Mouse (Mus musculus): ENCODE results near the gene Poldip2. TPM values are rescaled to one million over a fixed set of nuclear protein-coding genes. Genes with fewer than 3 reads are reported as not detected.
"Not testable (repeated sequence)": the region's sequence is repeated elsewhere in the genome, so short reads cannot be mapped to it uniquely, and the experiment has no call there.

The Poldip2 gene
- polyA plus RNA-seq, 1 experiment from 2014 or later: 161 TPM

DNA sequence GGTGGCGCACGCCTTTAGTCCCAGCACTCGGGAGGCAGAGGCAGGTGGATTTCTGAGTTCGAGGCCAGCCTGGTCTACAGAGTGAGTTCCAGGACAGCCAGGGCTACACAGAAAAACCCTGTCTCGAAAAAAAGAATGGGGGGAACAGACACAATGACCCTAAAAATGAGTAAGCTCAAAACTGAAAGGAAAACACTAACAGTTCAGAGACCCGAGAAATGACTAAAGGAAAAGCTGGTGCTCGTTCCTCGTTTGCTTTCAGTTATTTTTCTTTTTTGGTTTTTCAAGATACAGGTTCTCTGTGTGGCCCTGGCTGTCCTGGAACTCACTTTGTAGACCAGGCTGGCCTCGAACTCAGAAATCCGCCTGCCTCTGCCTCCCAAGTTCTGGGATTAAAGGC, 19.5 kb downstream of the Poldip2 start:
- H3K27me3 ChIP-seq; ATAC-seq (ENCODE audit: low FRiP score); H3K27ac ChIP-seq; H3K9ac ChIP-seq; H3K9me3 ChIP-seq; H3K4me2 ChIP-seq; H3K4me3 ChIP-seq (replicated peaks): not testable (repeated sequence)
- whole genome bisulfite sequencing: 88% methylated on average over 10 of the region's 10 CpGs
- peaks cover 46% of the 10 kb centered on the region for H3K36me3 ChIP-seq (replicated peaks)
- peaks cover 12% of the 10 kb centered on the region for H3K4me1 ChIP-seq

DNA sequence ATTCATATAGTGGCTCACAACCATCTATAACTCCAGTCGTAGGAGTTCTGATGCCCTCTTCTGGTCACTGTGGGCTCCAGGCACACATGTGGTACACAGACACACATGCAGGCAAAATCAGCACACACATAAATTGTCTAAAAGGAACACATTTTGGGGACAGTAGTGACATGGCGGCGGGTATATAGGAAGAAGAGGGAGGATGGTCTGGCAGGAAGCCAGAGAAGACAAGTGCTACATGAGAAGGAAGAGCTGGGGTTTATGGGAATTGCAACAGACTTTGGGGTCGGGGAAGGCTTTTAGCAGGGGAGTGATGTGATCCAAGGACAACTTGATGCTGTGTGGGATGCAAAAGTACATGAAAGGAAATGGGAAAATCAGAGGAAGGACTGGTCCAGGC, 22.5 kb downstream of the Poldip2 start:
- no peaks in the 10 kb centered on the region for H3K9me3 ChIP-seq
- peak overlapping the region; percentile 83 for H3K4me2 ChIP-seq
- no peak for ATAC-seq (ENCODE audit: low FRiP score)
- peak overlapping the region; percentile 68 for H3K4me3 ChIP-seq (replicated peaks)
- H3K36me3 ChIP-seq (replicated peaks): peaks cover 29% of the 10 kb centered on the region
- WGBS: 91% methylated on average over 4 of the region's 4 CpGs
- H3K4me1 ChIP-seq: peaks cover 24% of the 10 kb centered on the region
- H3K27me3 ChIP-seq: no peaks in the 10 kb centered on the region
- H3K9ac ChIP-seq: peak overlapping the region; percentile 81; the same call in 1 of the 2 replicates
- H3K27ac ChIP-seq: no peak overlapping the region

DNA sequence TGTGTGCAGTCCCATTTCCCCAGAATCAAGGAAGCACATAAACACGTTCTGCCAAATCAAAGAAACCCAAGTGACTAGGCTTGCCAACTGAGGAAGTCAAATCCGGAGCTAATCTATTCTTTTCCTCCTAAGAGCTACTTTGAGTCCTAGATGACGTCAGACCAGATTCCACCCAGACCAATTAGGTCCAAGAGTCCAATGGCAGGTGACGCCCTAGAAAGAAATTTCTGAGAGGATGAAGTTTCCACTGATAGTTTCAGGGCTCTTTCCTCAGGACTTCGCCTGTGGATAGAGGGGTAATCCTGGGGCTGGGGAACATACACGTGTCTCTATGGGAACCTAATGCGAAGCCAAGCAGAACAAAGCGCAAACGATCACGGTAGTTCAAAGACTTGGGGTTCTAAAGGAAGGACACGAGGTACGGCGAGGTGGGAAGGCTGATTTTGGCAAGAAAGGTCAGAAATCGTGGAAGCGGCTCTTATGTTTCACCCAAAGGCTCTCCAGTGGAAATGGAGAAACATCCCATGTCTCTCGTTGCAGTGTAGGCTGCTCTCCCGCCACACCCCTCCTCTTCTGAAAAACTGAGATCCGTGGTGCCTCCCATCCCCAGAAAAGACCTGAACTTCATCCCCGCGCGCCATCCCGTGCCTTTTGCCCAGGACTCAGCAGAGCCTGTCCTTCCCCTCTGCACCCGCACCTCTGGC, 23.5 kb downstream of the Poldip2 start:
- WGBS: under 1% methylated on average over 23 of the region's 23 CpGs

DNA sequence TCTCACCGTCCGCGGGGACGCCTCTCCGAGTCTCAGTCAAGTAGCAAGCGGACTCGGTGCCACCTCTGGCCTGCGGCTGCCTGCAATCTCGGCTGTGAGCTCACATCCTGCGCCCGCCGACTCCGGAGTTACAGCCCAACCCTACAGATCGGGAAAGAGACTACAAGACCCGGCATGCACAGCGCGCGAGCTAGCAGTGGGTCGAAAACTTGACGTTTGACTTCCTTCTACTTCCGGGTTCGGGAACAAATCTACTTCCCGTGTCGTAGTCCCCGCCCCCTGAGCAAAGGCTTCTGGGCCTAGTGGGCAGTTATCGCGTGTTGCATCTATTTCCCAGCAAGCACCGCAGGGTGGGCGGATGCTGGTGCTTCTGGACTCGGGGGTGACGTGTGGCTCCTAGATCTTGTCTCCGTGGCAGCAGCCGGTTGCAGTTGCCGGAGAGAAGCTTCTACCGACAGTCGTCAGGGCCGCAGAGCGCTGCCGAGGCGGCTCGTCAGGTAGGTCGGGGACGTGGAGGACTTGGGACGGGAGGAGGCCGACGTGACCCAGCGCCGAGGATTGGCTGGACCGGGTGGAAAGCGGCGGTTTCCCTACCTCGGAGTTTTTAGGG, 24.2 kb downstream of the Poldip2 start, which contains the start of the genes Tnfaip1 and Ift20:
TSS of gene Tnfaip1 (minus strand) at position 253 of the 610 bp plus-strand sequence.
TSS of gene Ift20 (plus strand) at position 282 of the 610 bp plus-strand sequence.
- Histone ChIP-seq H3K9me3 (no peaks in the 10 kb centered on the region), H3K9ac (peak within 1 kb of the TSS; percentile 83), H3K27ac (peak within 1 kb of the TSS; percentile 89), H3K36me3 (replicated peaks) (peaks cover 30% of the 10 kb centered on the region), H3K4me3 (replicated peaks) (peak within 1 kb of the TSS; percentile 68), H3K27me3 (no peaks in the 10 kb centered on the region), H3K4me1 (peaks cover 24% of the 10 kb centered on the region), H3K4me2 (peak within 1 kb of the TSS; percentile 83)
- under 1% methylated on average over 52 of the region's 52 CpGs for WGBS
- peak; percentile 98 for ATAC-seq (ENCODE audit: low FRiP score)

More for the DNA sequence above, 23.5 kb downstream of the Poldip2 start:
- Histone ChIP-seq H3K27me3 (no peaks in the 10 kb centered on the region), H3K36me3 (replicated peaks) (peaks cover 29% of the 10 kb centered on the region), H3K9ac (peak overlapping the region; percentile 81), H3K27ac (peak overlapping the region; percentile 89), H3K4me3 (replicated peaks) (peak overlapping the region; percentile 68), H3K4me2 (peak overlapping the region; percentile 83), H3K9me3 (no peaks in the 10 kb centered on the region), H3K4me1 (peaks cover 24% of the 10 kb centered on the region)
- ATAC-seq (ENCODE audit: low FRiP score): peak; percentile 13; the same call in 1 of the 2 replicates

DNA sequence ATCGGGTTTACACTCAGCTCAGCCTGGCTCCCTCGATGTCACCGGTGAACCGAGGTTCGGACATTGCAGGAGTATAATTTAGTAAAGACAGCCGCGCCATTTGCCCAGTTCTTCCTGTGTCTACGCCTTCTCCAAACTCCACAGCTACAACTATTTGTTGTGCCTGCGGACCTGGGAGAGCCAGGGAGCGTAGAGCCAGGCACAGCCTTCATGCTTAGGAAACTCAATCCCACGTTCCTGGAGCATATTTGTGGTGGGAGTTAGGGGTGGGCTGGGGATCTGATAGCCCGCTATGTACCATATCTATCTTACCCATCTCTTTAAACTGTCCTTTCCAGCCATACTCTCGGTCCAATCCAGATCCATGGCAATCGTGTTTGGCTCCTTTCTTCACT, 24.7 kb downstream of the Poldip2 start:
- ATAC-seq (ENCODE audit: low FRiP score): no peak
- 4% methylated on average over 14 of the region's 14 CpGs for WGBS
- H3K4me2 ChIP-seq: peak overlapping the region; percentile 83
- peak overlapping the region; percentile 79 for H3K27ac ChIP-seq
- H3K4me1 ChIP-seq: peaks cover 24% of the 10 kb centered on the region
- no peaks in the 10 kb centered on the region for H3K27me3 ChIP-seq
- peaks cover 32% of the 10 kb centered on the region for H3K36me3 ChIP-seq (replicated peaks)
- H3K9me3 ChIP-seq: no peaks in the 10 kb centered on the region
- H3K4me3 ChIP-seq (replicated peaks): peak overlapping the region; percentile 68
- H3K9ac ChIP-seq: peak overlapping the region; percentile 83

GRCm38 (mm10) chr11:78540358-78540757, 28.4 kb downstream of the Poldip2 start:
- Histone ChIP-seq H3K9me3 (no peaks in the 10 kb centered on the region), H3K4me1 (peaks cover 14% of the 10 kb centered on the region), H3K9ac (no peak overlapping the region), H3K4me3 (replicated peaks) (no peak overlapping the region), H3K36me3 (replicated peaks) (peaks cover 56% of the 10 kb centered on the region), H3K4me2 (no peak overlapping the region), H3K27me3 (no peaks in the 10 kb centered on the region), H3K27ac (no peak overlapping the region)
- WGBS: 87% methylated on average over 3 of the region's 3 CpGs
- no peak for ATAC-seq (ENCODE audit: low FRiP score)

GRCm38 (mm10) chr11:78544449-78545111, 32.6 kb downstream of the Poldip2 start:
- peaks cover 16% of the 10 kb centered on the region for H3K4me1 ChIP-seq
- ATAC-seq (ENCODE audit: low FRiP score): no peak
- H3K9ac ChIP-seq: no peak overlapping the region
- H3K4me3 ChIP-seq (replicated peaks): no peak overlapping the region
- no peaks in the 10 kb centered on the region for H3K9me3 ChIP-seq
- no peaks in the 10 kb centered on the region for H3K27me3 ChIP-seq
- H3K27ac ChIP-seq: no peak overlapping the region
- 96% methylated on average over 7 of the region's 7 CpGs for WGBS
- no peak overlapping the region for H3K4me2 ChIP-seq
- H3K36me3 ChIP-seq (replicated peaks): peaks cover 45% of the 10 kb centered on the region

DNA sequence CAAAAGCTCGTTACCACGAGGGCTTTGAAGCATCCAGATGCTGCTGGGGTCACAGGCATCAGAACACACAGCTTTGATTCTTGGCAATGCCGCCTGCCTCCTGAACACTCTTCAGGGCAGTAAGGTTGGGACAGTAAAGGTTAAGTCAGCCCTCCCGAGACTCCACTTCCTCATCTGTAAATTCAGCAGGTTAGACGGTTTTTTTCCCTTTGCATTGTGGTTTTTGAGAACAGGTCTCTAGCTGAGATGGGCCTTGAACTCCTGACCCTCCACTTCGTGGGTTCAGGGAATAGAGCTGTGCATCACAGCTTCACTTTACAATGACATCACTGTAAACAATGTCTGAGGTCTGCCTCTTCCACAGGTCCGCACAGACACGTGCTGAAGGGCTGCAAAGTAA, 33.2 kb downstream of the Poldip2 start:
- peaks cover 21% of the 10 kb centered on the region for H3K4me1 ChIP-seq
- H3K4me3 ChIP-seq (replicated peaks): no peak overlapping the region
- H3K27me3 ChIP-seq: no peaks in the 10 kb centered on the region
- peaks cover 39% of the 10 kb centered on the region for H3K36me3 ChIP-seq (replicated peaks)
- H3K9ac ChIP-seq: no peak overlapping the region
- 71% methylated on average over 8 of the region's 8 CpGs for WGBS
- ATAC-seq (ENCODE audit: low FRiP score): no peak
- no peaks in the 10 kb centered on the region for H3K9me3 ChIP-seq
- H3K4me2 ChIP-seq: no peak overlapping the region
- no peak overlapping the region for H3K27ac ChIP-seq

GRCm38 (mm10) chr11:78547718-78548460, 35.9 kb downstream of the Poldip2 start:
- H3K27me3 ChIP-seq: no peaks in the 10 kb centered on the region
- peaks cover 16% of the 10 kb centered on the region for H3K36me3 ChIP-seq (replicated peaks)
- H3K9me3 ChIP-seq: no peaks in the 10 kb centered on the region
- H3K4me2 ChIP-seq: no peak overlapping the region
- no peak overlapping the region for H3K4me3 ChIP-seq (replicated peaks)
- H3K27ac ChIP-seq: no peak overlapping the region
- H3K9ac ChIP-seq: no peak overlapping the region
- 85% methylated on average over 2 of the region's 2 CpGs for WGBS
- H3K4me1 ChIP-seq: peaks cover 26% of the 10 kb centered on the region
- ATAC-seq (ENCODE audit: low FRiP score): no peak

DNA sequence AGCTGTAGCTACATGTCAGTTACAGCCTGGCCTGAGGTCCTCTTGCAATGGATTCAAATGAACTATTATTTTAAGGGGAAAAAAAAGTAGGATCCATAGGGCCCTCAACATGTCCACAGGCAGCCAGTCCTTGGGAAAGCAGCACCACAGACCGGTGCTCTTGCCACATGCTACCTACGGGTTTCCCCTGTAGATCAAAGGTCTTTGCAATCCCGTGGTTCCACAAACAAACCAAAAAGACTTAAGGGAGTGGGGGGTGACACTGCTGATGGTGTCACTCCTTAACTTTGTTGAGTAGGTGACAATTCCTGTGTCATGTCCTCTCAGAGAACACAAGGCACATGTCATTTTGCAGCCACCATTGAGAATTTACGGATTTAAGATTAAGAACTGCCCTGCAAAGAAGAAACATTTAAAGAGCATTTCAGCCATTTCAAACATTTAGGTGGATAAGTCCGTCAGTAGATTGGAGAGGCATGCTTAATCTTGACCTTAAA, 37.5 kb downstream of the Poldip2 start:
- Histone ChIP-seq H3K27ac (no peak overlapping the region), H3K4me1 (peaks cover 26% of the 10 kb centered on the region), H3K27me3 (no peaks in the 10 kb centered on the region), H3K4me3 (replicated peaks) (peak overlapping the region; percentile 62), H3K36me3 (replicated peaks) (peaks cover 5% of the 10 kb centered on the region), H3K4me2 (peak overlapping the region; percentile 63), H3K9ac (peak overlapping the region; percentile 71), H3K9me3 (peaks cover 4% of the 10 kb centered on the region; the same call in 1 of the 2 replicates)
- ATAC-seq (ENCODE audit: low FRiP score): no peak
- 19% methylated on average over 5 of the region's 5 CpGs for WGBS

DNA sequence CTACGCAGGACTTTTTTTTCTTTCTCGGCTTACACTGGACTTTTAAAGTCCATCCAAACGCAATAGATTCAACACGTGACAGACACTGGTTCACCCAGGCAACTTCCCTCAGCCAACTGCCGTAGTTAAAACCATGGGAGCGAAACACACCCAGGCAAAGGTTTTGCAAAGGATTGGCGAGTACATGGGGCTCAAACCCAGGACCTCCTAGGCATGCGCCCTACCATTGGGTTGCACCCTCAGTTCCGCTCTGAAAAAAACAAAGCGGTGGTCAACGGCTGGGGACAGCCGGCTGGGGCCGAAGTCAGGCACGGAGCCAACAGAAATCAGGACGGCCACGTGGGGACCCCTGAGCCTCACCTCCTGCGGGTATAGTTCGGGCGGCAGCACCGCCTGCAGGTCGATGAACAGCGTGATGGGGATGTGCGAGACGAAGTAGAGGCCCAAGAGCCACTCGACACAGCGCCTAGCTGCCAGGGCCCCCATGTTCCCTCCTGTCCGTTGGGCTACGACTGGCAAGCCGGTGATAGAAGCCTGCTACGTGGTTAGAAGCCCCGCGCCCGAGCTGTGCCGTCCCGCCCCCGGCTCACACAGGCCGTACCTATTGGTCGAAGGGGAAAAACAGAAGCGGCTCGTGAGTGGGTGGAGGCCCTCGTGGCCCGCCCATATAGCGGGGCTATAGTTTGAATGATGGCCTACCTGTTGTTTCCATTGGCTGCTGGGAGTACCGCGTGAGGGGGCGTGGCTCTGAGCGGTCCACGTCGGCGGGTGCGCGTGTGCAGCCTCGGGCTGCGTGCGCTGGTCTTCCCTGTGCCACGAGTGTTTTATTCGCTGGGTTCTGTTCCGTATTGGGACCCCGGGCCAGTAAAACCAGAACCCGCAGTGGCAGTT, 38.4 kb downstream of the Poldip2 start, which contains the start of gene Tmem97:
TSS of gene Tmem97 (minus strand) at position 610 of the 891 bp plus-strand sequence.
- Histone ChIP-seq H3K36me3 (replicated peaks) (peaks cover 2% of the 10 kb centered on the region; the same call in 1 of the 2 replicates), H3K27ac (peak within 1 kb of the TSS; percentile 86), H3K9ac (peak within 1 kb of the TSS; percentile 71), H3K4me3 (replicated peaks) (peak within 1 kb of the TSS; percentile 62), H3K27me3 (no peaks in the 10 kb centered on the region), H3K4me1 (peaks cover 26% of the 10 kb centered on the region), H3K9me3 (peaks cover 4% of the 10 kb centered on the region; the same call in 1 of the 2 replicates), H3K4me2 (peak within 1 kb of the TSS; percentile 63)
- under 1% methylated on average over 60 of the region's 60 CpGs for WGBS
- ATAC-seq (ENCODE audit: low FRiP score): peak; percentile 100

All from forebrain, embryonic 12.5 days (tissue).